Mouse (Mus musculus): ENCODE measurements at regions not wholly inside any gene's neighbourhood (a gene's known extent, or its start where the extent isn't known, plus 50 kb on each side); places are given as distances from the start of the nearest gene placed in this dataset.

DNA sequence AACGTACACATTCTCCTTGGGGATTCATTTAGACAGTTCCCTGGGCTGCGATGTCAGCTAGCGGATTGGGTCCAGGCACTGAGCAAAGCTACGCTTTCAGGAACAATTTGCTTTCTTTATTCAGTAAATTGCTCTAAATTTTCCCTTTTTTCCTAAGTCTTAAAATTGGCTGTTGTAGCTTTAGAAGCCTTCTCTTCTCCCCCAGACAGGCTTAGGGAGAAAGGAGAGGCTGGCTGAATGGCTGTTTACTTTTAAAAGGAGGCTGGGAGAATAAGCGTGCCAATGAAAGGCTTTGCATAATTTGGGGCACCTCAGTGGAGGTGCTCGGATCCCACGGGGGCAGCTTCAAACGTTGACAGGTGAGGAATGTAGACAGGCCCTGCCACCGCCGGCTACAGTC lies 383.8 kb downstream of the Prdm2 start:
- no peak for ATAC-seq
- H3K4me1 ChIP-seq (replicated peaks; ENCODE audit: control insufficient read depth, insufficient read depth, low read length) = no peaks in the 10 kb centered on the region
- no peak overlapping the region for H3K4me2 ChIP-seq (replicated peaks; ENCODE audit: low read depth)
- H3K9me3 ChIP-seq (ENCODE audit: control insufficient read depth) = no peaks in the 10 kb centered on the region
- no peaks in the 10 kb centered on the region for H3K36me3 ChIP-seq (ENCODE audit: control insufficient read depth, insufficient read depth)
- H3K9ac ChIP-seq (ENCODE audit: low read depth, low read length) = no peak overlapping the region
- H3K4me3 ChIP-seq (ENCODE audit: low read depth, low read length) = no peak overlapping the region
- H3K27ac ChIP-seq (ENCODE audit: low read depth, low read length) = no peak overlapping the region
- 41% methylated on average over 10 of the region's 10 CpGs for WGBS
- TF ChIP-seq CTCF (IDR thresholded peaks at IDR 0.05; ENCODE audit: low read depth) = no peak
- H3K27me3 ChIP-seq (replicated peaks; ENCODE audit: control insufficient read depth, insufficient read depth, low read length) = no peaks in the 10 kb centered on the region

DNA sequence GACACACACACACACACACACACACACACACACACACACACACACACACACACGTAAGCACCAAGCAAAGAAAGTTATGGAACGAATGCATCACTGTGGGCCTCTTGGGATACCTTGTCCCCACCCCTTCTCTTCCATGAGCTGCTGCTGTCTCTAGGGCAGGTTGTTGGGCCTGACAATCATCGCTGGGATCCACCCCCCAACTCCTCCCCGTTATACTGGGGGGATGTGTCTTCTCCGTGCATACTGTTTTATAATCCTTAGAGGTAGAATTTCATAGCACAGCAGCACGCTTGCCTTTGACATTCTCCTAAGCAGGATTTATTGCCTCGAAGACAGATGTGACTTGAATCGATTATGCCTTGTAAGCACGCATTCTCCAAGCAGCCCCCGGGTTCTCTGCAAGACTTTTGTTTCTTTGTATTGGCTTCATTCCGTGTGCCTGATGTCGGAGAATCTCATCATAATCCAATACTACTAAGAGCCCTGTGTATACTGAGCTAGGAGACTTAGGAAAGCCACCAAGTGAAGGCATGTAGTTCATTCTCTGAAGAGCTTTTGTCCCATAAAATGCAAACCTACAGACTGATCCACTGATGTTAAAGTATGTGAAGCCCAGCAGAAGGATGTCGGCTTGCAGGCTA lies 386.4 kb downstream of the Prdm2 start:
- WGBS = 44% methylated on average over 13 of the region's 13 CpGs
- H3K4me2 ChIP-seq (replicated peaks; ENCODE audit: low read depth) = no peak overlapping the region
- TF ChIP-seq CTCF (IDR thresholded peaks at IDR 0.05; ENCODE audit: low read depth) = no peak

DNA sequence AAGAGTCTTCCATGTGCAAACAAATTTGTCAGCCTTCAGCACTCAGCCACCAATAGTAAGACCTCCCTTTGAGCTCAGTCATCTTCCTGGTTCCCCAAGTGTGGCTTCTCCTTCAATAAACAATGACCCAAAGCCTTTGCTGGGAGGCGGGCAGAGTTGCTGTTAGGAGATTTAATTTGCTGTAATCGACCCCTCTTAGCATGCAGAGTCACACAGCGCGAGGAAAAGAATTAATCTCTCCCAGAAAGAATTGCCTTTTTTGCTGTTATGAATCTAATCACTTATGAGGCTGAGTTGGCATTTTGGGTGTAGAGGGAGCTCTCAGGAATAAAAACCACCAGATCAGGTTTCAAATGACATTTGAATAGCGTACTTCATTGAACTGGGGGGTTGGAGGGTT lies 387.0 kb downstream of the Prdm2 start:
- Histone ChIP-seq H3K27me3 (replicated peaks; ENCODE audit: control insufficient read depth, insufficient read depth, low read length) (no peaks in the 10 kb centered on the region), H3K4me3 (ENCODE audit: low read depth, low read length) (no peak overlapping the region), H3K9ac (ENCODE audit: low read depth, low read length) (no peak overlapping the region), H3K4me2 (replicated peaks; ENCODE audit: low read depth) (no peak overlapping the region), H3K4me1 (replicated peaks; ENCODE audit: control insufficient read depth, insufficient read depth, low read length) (no peaks in the 10 kb centered on the region), H3K27ac (ENCODE audit: low read depth, low read length) (no peak overlapping the region), H3K9me3 (ENCODE audit: control insufficient read depth) (no peaks in the 10 kb centered on the region), H3K36me3 (ENCODE audit: control insufficient read depth, insufficient read depth) (no peaks in the 10 kb centered on the region)
- WGBS = 42% methylated on average over 5 of the region's 5 CpGs
- TF ChIP-seq CTCF (IDR thresholded peaks at IDR 0.05; ENCODE audit: low read depth) = no peak
- no peak for ATAC-seq

More for the DNA sequence above, 386.4 kb downstream of the Prdm2 start:
- H3K27ac ChIP-seq (ENCODE audit: low read depth, low read length) = no peak overlapping the region
- no peaks in the 10 kb centered on the region for H3K36me3 ChIP-seq (ENCODE audit: control insufficient read depth, insufficient read depth)
- no peak overlapping the region for H3K4me3 ChIP-seq (ENCODE audit: low read depth, low read length)
- H3K9ac ChIP-seq (ENCODE audit: low read depth, low read length) = no peak overlapping the region
- H3K4me1 ChIP-seq (replicated peaks; ENCODE audit: control insufficient read depth, insufficient read depth, low read length) = no peaks in the 10 kb centered on the region
- no peaks in the 10 kb centered on the region for H3K9me3 ChIP-seq (ENCODE audit: control insufficient read depth)
- no peaks in the 10 kb centered on the region for H3K27me3 ChIP-seq (replicated peaks; ENCODE audit: control insufficient read depth, insufficient read depth, low read length)
- no peak for ATAC-seq

DNA sequence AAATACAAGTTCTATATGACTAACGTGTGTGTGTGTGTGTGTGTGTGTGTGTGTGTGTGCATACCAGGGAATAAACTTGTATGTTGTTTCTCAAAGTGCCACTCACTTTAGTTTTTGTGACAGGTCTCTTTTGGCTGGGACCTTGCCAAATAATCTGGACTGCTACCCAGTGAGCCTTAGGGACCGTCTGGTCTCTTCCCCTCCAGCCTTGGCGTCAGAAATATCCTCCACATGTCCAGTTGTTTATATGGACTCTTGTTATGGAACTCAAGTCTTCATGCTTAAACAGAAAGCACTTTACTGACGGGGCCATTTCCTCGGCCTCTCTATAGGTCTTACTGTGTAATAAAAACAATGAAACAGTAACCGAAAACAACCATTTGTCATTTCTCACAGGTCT lies 394.4 kb downstream of the Prdm2 start:
- H3K4me2 ChIP-seq (replicated peaks; ENCODE audit: low read depth) = no peak overlapping the region
- H3K4me1 ChIP-seq (replicated peaks; ENCODE audit: control insufficient read depth, insufficient read depth, low read length) = no peaks in the 10 kb centered on the region
- no peaks in the 10 kb centered on the region for H3K36me3 ChIP-seq (ENCODE audit: control insufficient read depth, insufficient read depth)
- H3K9ac ChIP-seq (ENCODE audit: low read depth, low read length) = no peak overlapping the region
- no peak for TF ChIP-seq CTCF (IDR thresholded peaks at IDR 0.05; ENCODE audit: low read depth)
- no peak overlapping the region for H3K27ac ChIP-seq (ENCODE audit: low read depth, low read length)
- no peaks in the 10 kb centered on the region for H3K9me3 ChIP-seq (ENCODE audit: control insufficient read depth)
- no peak for ATAC-seq
- no peaks in the 10 kb centered on the region for H3K27me3 ChIP-seq (replicated peaks; ENCODE audit: control insufficient read depth, insufficient read depth, low read length)
- WGBS = 62% methylated on average over 6 of the region's 6 CpGs
- H3K4me3 ChIP-seq (ENCODE audit: low read depth, low read length) = no peak overlapping the region

DNA sequence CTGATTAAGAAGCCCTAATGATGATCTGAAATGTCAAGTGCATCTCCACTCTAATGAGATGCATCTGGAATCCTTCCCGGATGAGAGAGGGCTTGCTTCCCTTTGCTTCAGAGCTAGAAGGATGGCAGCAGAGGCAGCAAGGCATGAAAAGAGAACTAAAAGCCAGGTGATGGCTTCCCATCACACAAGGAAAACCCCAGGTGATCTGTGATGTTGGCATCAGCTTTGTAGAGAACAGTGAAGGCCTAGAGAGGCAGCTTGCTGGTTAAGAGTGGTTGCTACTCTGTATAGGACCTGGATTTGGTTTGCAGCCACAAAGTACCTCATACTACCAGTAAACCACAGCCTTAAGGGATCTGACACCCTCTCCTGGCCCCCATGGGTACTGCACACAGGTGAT lies 395.8 kb downstream of the Prdm2 start:
- ATAC-seq = no peak
- WGBS = 88% methylated on average over 1 of the region's 1 CpGs
- no peak overlapping the region for H3K9ac ChIP-seq (ENCODE audit: low read depth, low read length)
- no peak overlapping the region for H3K4me3 ChIP-seq (ENCODE audit: low read depth, low read length)
- H3K27me3 ChIP-seq (replicated peaks; ENCODE audit: control insufficient read depth, insufficient read depth, low read length) = no peaks in the 10 kb centered on the region
- peak; percentile 33 for TF ChIP-seq CTCF (IDR thresholded peaks at IDR 0.05; ENCODE audit: low read depth)
- H3K27ac ChIP-seq (ENCODE audit: low read depth, low read length) = no peak overlapping the region
- no peaks in the 10 kb centered on the region for H3K9me3 ChIP-seq (ENCODE audit: control insufficient read depth)
- H3K36me3 ChIP-seq (ENCODE audit: control insufficient read depth, insufficient read depth) = no peaks in the 10 kb centered on the region
- no peaks in the 10 kb centered on the region for H3K4me1 ChIP-seq (replicated peaks; ENCODE audit: control insufficient read depth, insufficient read depth, low read length)
- no peak overlapping the region for H3K4me2 ChIP-seq (replicated peaks; ENCODE audit: low read depth)

DNA sequence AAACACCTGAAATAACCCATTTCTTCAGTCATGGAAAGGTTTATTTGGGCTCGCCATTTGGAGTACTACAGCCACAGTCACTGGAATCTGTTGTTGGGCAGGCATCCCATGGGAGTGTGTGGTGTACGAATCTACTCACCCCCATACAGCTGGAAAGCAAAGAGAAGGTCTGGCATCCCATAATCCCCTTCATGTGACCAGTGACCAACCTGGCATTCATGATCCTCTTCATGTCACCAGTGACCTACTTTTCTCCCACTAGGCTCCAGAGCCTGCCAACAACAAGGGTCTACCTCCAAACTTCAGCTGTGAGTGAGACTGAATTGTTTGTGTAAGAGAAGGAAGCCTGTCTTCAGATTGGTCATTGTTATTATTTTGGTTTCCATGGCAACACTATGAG lies 409.0 kb downstream of the Prdm2 start:
- ATAC-seq = no peak
- 73% methylated on average over 2 of the region's 2 CpGs for WGBS
- Histone ChIP-seq H3K27ac (ENCODE audit: low read depth, low read length) (no peak overlapping the region), H3K9ac (ENCODE audit: low read depth, low read length) (no peak overlapping the region), H3K4me3 (ENCODE audit: low read depth, low read length) (no peak overlapping the region), H3K27me3 (replicated peaks; ENCODE audit: control insufficient read depth, insufficient read depth, low read length) (no peaks in the 10 kb centered on the region), H3K4me2 (replicated peaks; ENCODE audit: low read depth) (no peak overlapping the region), H3K9me3 (ENCODE audit: control insufficient read depth) (no peaks in the 10 kb centered on the region), H3K36me3 (ENCODE audit: control insufficient read depth, insufficient read depth) (no peaks in the 10 kb centered on the region), H3K4me1 (replicated peaks; ENCODE audit: control insufficient read depth, insufficient read depth, low read length) (no peaks in the 10 kb centered on the region)
- TF ChIP-seq CTCF (IDR thresholded peaks at IDR 0.05; ENCODE audit: low read depth) = no peak

DNA sequence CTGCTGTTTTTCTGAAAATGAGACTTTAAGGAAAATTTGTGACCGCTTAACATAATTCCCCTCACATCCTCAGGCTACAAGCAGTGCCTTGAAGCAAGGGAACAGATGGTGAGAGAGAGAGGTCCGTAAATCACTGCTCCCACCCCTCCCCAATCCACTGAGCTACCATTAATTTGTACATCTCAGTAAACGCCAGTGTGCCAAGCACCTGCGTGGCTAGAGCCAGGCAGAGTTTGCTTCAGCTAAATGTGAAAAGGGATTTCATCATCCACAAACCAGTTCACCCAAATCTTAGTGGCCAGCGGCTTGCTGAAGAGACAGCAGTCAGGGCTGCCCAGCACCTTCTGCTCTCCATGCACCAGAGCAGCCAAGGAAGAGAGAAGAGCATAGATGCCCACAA lies 413.5 kb downstream of the Prdm2 start:
- ATAC-seq = no peak
- H3K27me3 ChIP-seq (replicated peaks; ENCODE audit: control insufficient read depth, insufficient read depth, low read length) = no peaks in the 10 kb centered on the region
- no peak overlapping the region for H3K4me3 ChIP-seq (ENCODE audit: low read depth, low read length)
- WGBS = 47% methylated on average over 5 of the region's 5 CpGs
- no peaks in the 10 kb centered on the region for H3K9me3 ChIP-seq (ENCODE audit: control insufficient read depth)
- H3K4me2 ChIP-seq (replicated peaks; ENCODE audit: low read depth) = no peak overlapping the region
- H3K9ac ChIP-seq (ENCODE audit: low read depth, low read length) = no peak overlapping the region
- no peaks in the 10 kb centered on the region for H3K36me3 ChIP-seq (ENCODE audit: control insufficient read depth, insufficient read depth)
- H3K27ac ChIP-seq (ENCODE audit: low read depth, low read length) = no peak overlapping the region
- no peaks in the 10 kb centered on the region for H3K4me1 ChIP-seq (replicated peaks; ENCODE audit: control insufficient read depth, insufficient read depth, low read length)
- no peak for TF ChIP-seq CTCF (IDR thresholded peaks at IDR 0.05; ENCODE audit: low read depth)
